Mouse (Mus musculus) midbrain, embryonic 14.5 days (tissue): ENCODE data around the gene Rpl23a. TPM values are rescaled to one million over a fixed set of nuclear protein-coding genes. Genes with fewer than 3 reads are reported as not detected.

Experiments
- ATAC-seq: fragments of 200-750 bp; cut with Nextera tagmentation; 2 replicates; pipeline ENCODE4 v1.8.0; 2017; ENCODE audit warnings: moderate number of reproducible peaks, moderate library complexity; ENCODE audit not compliant: low FRiP score, low TSS enrichment
- DNase-seq: peaks from one replicate; pipeline ENCODE4 v3.0.0-alpha.2; 2015
- H3K27ac ChIP-seq: fragments of 300-500 bp; sonication (generic); replicated peaks from 2 replicates; pipeline ENCODE4 v1.5.1; 2014; ENCODE audit warnings: mild to moderate bottlenecking, low read depth, low read length, moderate library complexity
- H3K27me3 ChIP-seq: fragments of 300-500 bp; sonication (generic); 2 replicates; pipeline ENCODE4 v1.6.1; 2014; ENCODE audit warnings: low read length, control low read depth, mixed read lengths; ENCODE audit not compliant: control insufficient read depth, insufficient read depth
- H3K36me3 ChIP-seq: fragments of 300-500 bp; sonication (generic); 2 replicates; pipeline ENCODE4 v1.6.1; 2014; ENCODE audit warnings: low read length, control low read depth; ENCODE audit not compliant: control insufficient read depth, insufficient read depth
- H3K4me1 ChIP-seq: fragments of 300-500 bp; sonication (generic); 2 replicates; pipeline ENCODE4 v1.6.1; 2014; ENCODE audit warnings: mild to moderate bottlenecking, antibody characterized with exemption, low read length, control low read depth; ENCODE audit not compliant: control insufficient read depth, insufficient read depth
- H3K4me2 ChIP-seq: fragments of 300-500 bp; sonication (generic); 2 replicates; pipeline ENCODE4 v1.6.1; 2014; ENCODE audit warnings: mild to moderate bottlenecking, low read length, moderate library complexity
- H3K4me3 ChIP-seq: fragments of 300-500 bp; sonication (generic); replicated peaks from 2 replicates; pipeline ENCODE4 v1.5.1; 2014; ENCODE audit warnings: low read depth, low read length
- H3K9ac ChIP-seq: fragments of 300-500 bp; sonication (generic); replicated peaks from 2 replicates; pipeline ENCODE4 v1.6.1; 2014; ENCODE audit warnings: mild to moderate bottlenecking, low read length, moderate library complexity
- H3K9me3 ChIP-seq: fragments of 300-500 bp; sonication (generic); 2 replicates; pipeline ENCODE4 v1.6.1; 2016; ENCODE audit warnings: low read length, control low read depth, mixed read lengths; ENCODE audit not compliant: control insufficient read depth
- WGBS: fragments of 180-500 bp; shearing (Covaris S2); extraction: QIAGEN DNeasy Blood & Tissue Kit; methylation state at CpG from one replicate; pipeline ENCODE4 v1.1.7; 2014; 5-methylcytosine and 5-hydroxymethylcytosine counted together
- polyA plus RNA-seq: library from polyadenylated mRNA; unstranded; fragments of >200 nt; fragmentation: Nextera tagmentation; extraction: Ambion mirVana; gene quantifications from 2 replicates; pipeline ENCODE4 v1.2.1, GENCODE M21; 2014

The Rpl23a gene
- polyA plus RNA-seq = 977 and 1,164 TPM in 2 replicates

GRCm38 (mm10) chr11:78182961-78183844, at the start of gene Rpl23a:
Gene Rpl23a (minus strand): TSS chr11:78183584.
- Histone ChIP-seq H3K27ac (peak within 1 kb of the TSS; percentile 95), H3K27me3 (no peaks in the 10 kb centered on the region), H3K4me3 (peak within 1 kb of the TSS; percentile 90), H3K9me3 (no peaks in the 10 kb centered on the region), H3K4me2 (peak within 1 kb of the TSS; percentile 83), H3K36me3 (peaks cover 36% of the 10 kb centered on the region), H3K4me1 (peaks cover 20% of the 10 kb centered on the region), H3K9ac (peak within 1 kb of the TSS; percentile 90)
- ATAC-seq = peak; percentile 90
- peak; percentile 97 for DNase-seq
- under 1% methylated on average over 38 of the region's 38 CpGs for whole genome bisulfite sequencing

DNA sequence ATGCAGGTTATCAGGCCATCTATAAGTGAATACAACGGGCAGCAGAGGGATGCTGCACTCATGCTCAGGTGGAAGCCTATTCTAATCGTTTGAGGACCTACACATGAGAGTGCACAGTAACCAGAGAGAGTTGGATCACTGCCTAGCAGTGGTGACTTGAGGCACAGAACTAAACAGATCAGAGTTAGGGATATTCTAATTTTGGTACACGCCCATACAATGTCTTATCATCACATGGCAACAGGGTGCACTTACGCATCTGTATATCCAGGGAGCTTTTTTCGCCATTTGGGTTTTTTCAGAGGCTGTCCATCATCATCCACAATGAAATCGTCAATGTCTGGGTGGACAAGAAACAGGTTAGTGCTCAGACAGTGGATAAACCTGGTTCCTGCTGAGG, 48.1 kb upstream of the Rpl23a start:
- ATAC-seq (no peak), DNase-seq (no peak)
- peaks cover 90% of the 10 kb centered on the region for H3K36me3 ChIP-seq

DNA sequence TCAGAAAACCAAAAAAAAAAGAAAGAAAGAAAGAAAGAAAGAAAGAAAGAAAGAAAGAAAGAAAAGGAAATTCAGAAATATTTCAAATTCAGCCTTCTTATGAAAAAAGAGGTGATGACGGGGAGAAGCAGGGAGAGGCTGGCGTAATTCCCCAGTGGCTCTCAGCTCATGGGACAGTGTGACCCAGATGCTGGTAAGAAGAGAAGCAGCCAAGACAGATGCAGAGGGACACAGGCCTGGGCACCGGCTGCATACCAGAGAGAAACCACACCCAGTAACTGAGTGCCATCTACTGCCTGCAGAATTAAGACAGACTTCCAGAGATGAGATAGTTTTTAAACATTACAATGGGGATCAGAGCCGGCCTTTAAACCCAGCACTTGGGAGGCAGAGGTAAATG, 40.2 kb upstream of the Rpl23a start:
- Histone ChIP-seq H3K27me3 (no peaks in the 10 kb centered on the region), H3K36me3 (peaks cover 98% of the 10 kb centered on the region), H3K4me3 (no peak overlapping the region), H3K4me2 (no peak overlapping the region), H3K9me3 (no peaks in the 10 kb centered on the region), H3K4me1 (no peaks in the 10 kb centered on the region), H3K27ac (no peak overlapping the region), H3K9ac (no peak overlapping the region)
- WGBS = 95% methylated on average over 4 of the region's 4 CpGs
- no peak for DNase-seq
- ATAC-seq = no peak

More for the DNA sequence above, 48.1 kb upstream of the Rpl23a start:
- Histone ChIP-seq H3K4me3 (no peak overlapping the region), H3K4me1 (no peaks in the 10 kb centered on the region), H3K27ac (no peak overlapping the region), H3K9me3 (no peaks in the 10 kb centered on the region), H3K9ac (no peak overlapping the region), H3K27me3 (no peaks in the 10 kb centered on the region), H3K4me2 (no peak overlapping the region)
- WGBS = 95% methylated on average over 6 of the region's 6 CpGs

DNA sequence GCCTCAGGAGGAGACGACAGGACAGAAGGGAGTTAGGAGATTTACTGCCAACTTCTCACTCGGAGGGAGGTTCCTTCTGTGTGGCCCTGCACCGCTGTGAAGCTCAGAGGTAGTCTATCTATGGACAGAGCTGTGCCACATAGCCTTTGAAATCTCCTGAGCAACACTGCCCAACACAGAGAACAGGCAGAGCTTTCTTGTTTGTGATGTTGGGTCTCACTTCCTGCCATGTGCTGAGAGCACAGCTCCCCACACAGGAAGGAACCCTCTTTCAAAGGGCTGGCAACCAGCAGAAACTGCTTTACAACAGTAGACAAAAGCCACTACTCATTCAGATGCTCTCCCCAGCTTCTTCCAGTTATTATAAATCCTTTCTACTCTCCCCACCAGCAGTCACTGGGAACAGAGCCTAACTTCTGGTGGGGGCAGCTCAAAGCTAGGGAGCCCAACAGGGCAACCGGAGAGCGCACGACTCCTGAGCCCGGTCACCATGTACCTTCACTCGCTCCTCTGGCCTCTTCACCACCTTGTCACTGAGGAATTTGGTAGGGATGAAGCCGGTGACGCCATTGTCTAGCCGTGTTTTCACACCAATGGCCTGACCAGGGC, 32.4 kb upstream of the Rpl23a start:
- Histone ChIP-seq H3K9ac (no peak overlapping the region), H3K27me3 (no peaks in the 10 kb centered on the region), H3K9me3 (no peaks in the 10 kb centered on the region), H3K36me3 (peaks cover 100% of the 10 kb centered on the region), H3K27ac (no peak overlapping the region), H3K4me2 (no peak overlapping the region), H3K4me3 (no peak overlapping the region), H3K4me1 (no peaks in the 10 kb centered on the region)
- ATAC-seq (no peak), DNase-seq (no peak)
- WGBS = 92% methylated on average over 11 of the region's 11 CpGs

DNA sequence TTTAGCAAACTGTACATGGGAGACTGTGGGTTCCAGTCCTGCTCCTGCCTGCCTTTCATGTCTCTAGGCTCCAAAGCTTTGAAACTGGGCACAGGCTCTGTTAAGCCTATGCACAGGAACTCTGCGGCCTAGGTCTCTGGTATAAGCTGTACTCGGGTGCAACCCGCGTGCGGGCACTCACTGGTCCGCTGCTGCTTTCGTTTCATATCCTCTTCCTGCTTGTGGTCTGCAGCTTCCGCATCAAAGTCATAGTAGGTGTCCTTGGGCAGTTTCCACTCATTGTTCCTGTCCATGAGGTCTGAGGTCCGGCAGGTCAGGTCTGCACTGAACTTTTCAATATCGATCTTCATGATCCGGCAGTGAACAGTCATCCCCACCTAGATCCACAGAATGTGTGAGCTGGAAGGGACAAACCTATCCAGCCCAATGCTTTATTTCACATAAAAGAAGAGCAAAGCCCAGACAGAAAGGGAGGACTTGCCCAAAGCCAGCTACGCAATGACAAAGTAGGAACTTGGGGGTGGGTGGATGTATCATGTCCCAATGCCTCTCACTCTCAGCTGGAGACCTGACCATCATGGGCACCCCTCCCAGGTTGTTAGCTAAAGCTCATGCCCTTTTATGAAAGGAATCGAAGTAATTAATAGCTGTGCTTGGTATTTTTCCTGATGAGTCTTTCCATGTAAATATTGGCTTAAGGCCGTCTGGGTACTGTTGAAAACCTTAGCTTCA, 29.9 kb upstream of the Rpl23a start:
- Histone ChIP-seq H3K27me3 (no peaks in the 10 kb centered on the region), H3K4me3 (no peak overlapping the region), H3K9ac (no peak overlapping the region), H3K9me3 (no peaks in the 10 kb centered on the region), H3K36me3 (peaks cover 100% of the 10 kb centered on the region), H3K4me1 (no peaks in the 10 kb centered on the region), H3K4me2 (no peak overlapping the region), H3K27ac (no peak overlapping the region)
- 95% methylated on average over 14 of the region's 14 CpGs for WGBS
- no peak for DNase-seq
- no peak for ATAC-seq

- Histone ChIP-seq H3K27me3 (no peaks in the 10 kb centered on the region), H3K9ac (no peak overlapping the region), H3K4me2 (no peak overlapping the region), H3K27ac (no peak overlapping the region), H3K4me3 (no peak overlapping the region), H3K4me1 (no peaks in the 10 kb centered on the region), H3K36me3 (peaks cover 100% of the 10 kb centered on the region), H3K9me3 (no peaks in the 10 kb centered on the region)
- 93% methylated on average over 5 of the region's 5 CpGs for WGBS
- ATAC-seq (no peak), DNase-seq (no peak)
These were observed 28.1 kb upstream of the Rpl23a start for GRCm38 (mm10) chr11:78211513-78211912.

DNA sequence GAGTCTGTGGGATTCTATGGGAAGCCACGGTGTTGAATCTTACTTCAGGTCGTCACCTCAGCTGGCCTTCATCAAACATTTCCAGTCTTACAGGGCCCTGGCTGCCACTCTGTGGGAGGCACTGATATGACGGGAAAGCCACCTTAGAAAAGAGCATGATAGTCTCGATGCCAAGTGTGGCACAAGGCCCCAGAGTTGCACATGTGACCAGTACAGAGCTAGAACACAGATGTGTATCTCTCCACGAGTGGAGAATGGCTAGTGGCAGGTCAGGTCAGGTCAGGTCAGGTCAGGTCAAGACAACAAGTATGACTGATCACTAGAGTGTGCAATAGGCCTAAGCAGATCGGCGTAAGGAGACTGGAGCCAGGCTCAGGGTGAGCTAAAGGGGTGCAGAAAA, 27.2 kb upstream of the Rpl23a start:
- Histone ChIP-seq H3K4me1 (no peaks in the 10 kb centered on the region), H3K27me3 (no peaks in the 10 kb centered on the region), H3K4me3 (no peak overlapping the region), H3K36me3 (peaks cover 100% of the 10 kb centered on the region), H3K9ac (no peak overlapping the region), H3K9me3 (no peaks in the 10 kb centered on the region), H3K27ac (no peak overlapping the region), H3K4me2 (no peak overlapping the region)
- DNase-seq (no peak), ATAC-seq (no peak)
- 79% methylated on average over 7 of the region's 7 CpGs for WGBS

DNA sequence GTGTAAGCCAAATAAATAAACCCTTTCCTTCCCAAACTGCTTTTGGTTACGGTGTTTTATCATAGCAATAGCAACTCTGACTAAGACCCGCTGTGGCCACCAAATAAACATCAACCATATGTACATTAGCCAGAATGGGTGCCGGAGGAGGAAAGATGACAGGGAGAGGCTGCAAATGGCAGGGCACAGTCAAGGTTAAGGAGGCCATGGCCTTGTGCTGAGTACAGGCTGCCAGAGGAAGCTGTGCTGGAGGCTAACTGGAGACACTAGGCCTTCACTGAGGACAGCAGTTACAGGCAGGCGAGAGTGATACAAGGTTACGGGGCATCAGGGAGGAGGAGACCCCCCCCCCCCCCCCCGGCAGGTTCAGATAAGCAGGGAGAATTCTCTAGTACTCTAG, 26.5 kb upstream of the Rpl23a start:
- no peak overlapping the region for H3K27ac ChIP-seq
- no peak overlapping the region for H3K9ac ChIP-seq
- H3K27me3 ChIP-seq = no peaks in the 10 kb centered on the region
- DNase-seq (no peak), ATAC-seq (no peak)
- no peaks in the 10 kb centered on the region for H3K9me3 ChIP-seq
- H3K36me3 ChIP-seq = peaks cover 100% of the 10 kb centered on the region
- no peak overlapping the region for H3K4me3 ChIP-seq
- no peak overlapping the region for H3K4me2 ChIP-seq
- 98% methylated on average over 6 of the region's 6 CpGs for WGBS
- no peaks in the 10 kb centered on the region for H3K4me1 ChIP-seq
